Mouse (Mus musculus) 416B (cell line): Measurements from ENCODE around the gene Cisd3.
A peak's percentile ranks its signal among the peaks of the same experiment; 100 is the strongest.

ENCODE experiments used
- DNase-seq: peaks from one replicate; pipeline ENCODE4 v3.0.0; 2011; ENCODE audit warnings: low read depth

Cisd3 gene

GRCm38 (mm10) chr11:97662893-97663527 is 22.6 kb upstream of the Cisd3 start, which contains the start of gene Mllt6:
Mllt6 (plus strand) TSS chr11:97663414.
- DNase-seq: no peak

GRCm38 (mm10) chr11:97663528-97664338 is 21.9 kb upstream of the Cisd3 start:
- no peak for DNase-seq

GRCm38 (mm10) chr11:97664339-97664665 is 21.3 kb upstream of the Cisd3 start:
- DNase-seq: peak; percentile 45

GRCm38 (mm10) chr11:97664771-97665240 is 20.8 kb upstream of the Cisd3 start:
- peak; percentile 56 for DNase-seq

- DNase-seq: no peak
These were observed 20.2 kb upstream of the Cisd3 start for GRCm38 (mm10) chr11:97665431-97665830.

GRCm38 (mm10) chr11:97666221-97666620 is 19.4 kb upstream of the Cisd3 start:
- peak; percentile 46 for DNase-seq

- no peak for DNase-seq
These were observed 18.8 kb upstream of the Cisd3 start for GRCm38 (mm10) chr11:97666794-97667193.

- no peak for DNase-seq
These were observed 17.5 kb upstream of the Cisd3 start for GRCm38 (mm10) chr11:97668160-97668559.

GRCm38 (mm10) chr11:97669268-97669667 is 16.4 kb upstream of the Cisd3 start:
- no peak for DNase-seq

- DNase-seq: no peak
These were observed 15.8 kb upstream of the Cisd3 start for GRCm38 (mm10) chr11:97669829-97670228.

- DNase-seq: no peak
These were observed 15.1 kb upstream of the Cisd3 start for GRCm38 (mm10) chr11:97670234-97671176.

- no peak for DNase-seq
These were observed 14.5 kb upstream of the Cisd3 start for GRCm38 (mm10) chr11:97671177-97671527.

- no peak for DNase-seq
These were observed 12.5 kb upstream of the Cisd3 start for GRCm38 (mm10) chr11:97673148-97673547.

GRCm38 (mm10) chr11:97676050-97676754 is 9.4 kb upstream of the Cisd3 start:
- DNase-seq: no peak

GRCm38 (mm10) chr11:97677381-97677780 is 8.2 kb upstream of the Cisd3 start:
- no peak for DNase-seq

- DNase-seq: no peak
These were observed 7.8 kb upstream of the Cisd3 start for GRCm38 (mm10) chr11:97677842-97678241.

- DNase-seq: no peak
These were observed 7.3 kb upstream of the Cisd3 start for GRCm38 (mm10) chr11:97678301-97678700.

- no peak for DNase-seq
These were observed 5.2 kb upstream of the Cisd3 start for GRCm38 (mm10) chr11:97680430-97680829.

- no peak for DNase-seq
These were observed 3.0 kb upstream of the Cisd3 start for GRCm38 (mm10) chr11:97682504-97683055.

- peak; percentile 52 for DNase-seq
These were observed 1.5 kb upstream of the Cisd3 start for GRCm38 (mm10) chr11:97684063-97684680.

GRCm38 (mm10) chr11:97684766-97685165 is 860 bp upstream of the Cisd3 start:
- no peak for DNase-seq
